Mouse (Mus musculus): ENCODE results near the gene Styk1.
"Not testable (repeated sequence)": the region's sequence is repeated elsewhere in the genome, so short reads cannot be mapped to it uniquely, and the experiment has no call there.

Styk1 gene

DNA sequence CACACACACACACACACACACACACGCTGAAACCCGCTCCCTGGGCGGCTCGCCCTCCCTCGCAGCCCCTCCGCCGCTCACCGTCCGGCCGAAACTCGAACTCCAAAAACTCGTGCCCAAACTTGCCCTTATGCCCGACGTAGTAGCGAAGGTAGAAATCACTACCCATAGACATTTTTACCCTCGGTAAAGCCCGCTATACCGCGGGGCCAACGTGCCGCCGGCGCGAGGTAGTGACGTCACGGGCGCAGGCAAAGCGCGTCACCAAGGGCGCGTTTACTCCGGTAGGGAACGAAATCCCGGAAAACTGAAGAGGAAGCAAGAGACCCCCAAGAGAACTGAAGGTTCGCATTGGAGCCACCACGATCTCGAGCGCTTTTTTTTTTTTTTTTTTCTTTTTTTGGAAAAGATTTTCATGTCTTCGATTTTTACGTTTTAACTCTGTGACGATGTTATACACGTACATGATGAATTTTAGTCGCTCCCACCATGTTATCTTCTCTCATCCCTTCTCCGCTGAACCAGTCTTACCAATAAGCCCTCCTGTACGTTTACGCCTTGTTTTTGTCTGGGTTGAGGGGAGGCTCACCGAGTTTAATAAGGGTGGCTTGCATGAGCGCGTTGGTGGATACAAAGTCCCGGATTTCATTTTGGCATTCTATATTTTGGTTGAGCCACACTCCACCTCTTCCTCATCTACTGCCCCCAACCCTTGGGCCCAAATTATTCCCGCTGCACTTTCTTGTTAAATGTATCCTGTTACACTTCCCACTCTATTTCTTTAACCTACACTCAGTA is 60.2 kb downstream of the Styk1 start, which contains the start of gene Magohb:
Gene Magohb (minus strand): TSS at position 254 of the 798 bp plus-strand sequence.
- DNase-seq (ENCODE audit: extremely low read depth, low read depth), result no peak

DNA sequence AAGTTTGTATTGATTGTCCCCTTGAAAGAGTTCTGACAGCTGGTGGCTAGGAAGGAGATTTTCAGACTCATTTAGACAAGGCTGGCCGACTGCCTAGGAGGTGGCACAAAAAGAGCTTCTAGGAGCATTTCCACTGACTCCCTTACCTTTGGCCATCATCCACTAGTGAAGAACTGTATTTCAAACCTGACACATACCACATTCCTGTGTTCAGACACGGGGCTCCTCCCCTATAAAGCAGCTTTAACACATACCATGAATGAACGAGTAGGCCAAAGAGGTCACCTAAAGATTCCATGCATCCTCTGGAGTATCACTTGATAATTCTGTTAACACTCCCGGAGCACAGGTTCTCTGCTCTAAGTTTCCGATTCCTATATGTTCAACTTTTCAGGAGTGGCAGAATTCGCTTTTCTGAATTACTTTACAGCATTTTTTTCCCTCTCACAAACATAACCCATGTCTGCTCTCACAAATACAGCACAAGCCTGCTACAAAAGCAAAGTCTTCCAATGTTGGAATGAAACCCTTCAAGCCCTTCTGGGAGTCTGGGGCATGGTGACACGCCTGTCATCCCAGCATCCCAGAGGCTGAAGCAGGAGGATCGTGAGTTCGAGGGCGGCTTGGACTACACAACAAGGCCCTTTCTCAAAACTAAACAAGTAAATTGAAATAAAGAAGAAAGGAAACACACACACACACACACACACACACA is 61.0 kb downstream of the Styk1 start:
- DNase-seq (ENCODE audit: extremely low read depth, low read depth), result no peak

DNA sequence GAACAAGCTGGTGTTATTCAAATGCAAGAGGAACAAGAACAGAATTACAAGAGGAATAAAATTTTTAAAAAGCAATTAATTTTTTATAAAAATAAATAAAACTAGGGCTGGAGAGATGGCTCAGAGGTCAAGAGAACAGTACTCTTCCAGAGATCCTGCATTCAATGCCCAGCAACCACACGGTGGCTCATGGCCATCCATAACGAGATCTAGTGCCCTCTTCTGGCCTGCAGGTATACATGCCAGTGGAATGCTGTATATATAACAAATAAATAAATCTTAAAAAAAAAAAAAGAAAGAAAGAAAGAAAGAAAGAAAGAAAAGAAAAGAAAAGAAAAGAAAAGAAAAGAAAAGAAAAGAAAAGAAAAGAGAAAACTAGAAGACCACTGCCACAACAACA is 63.0 kb downstream of the Styk1 start:
- DNase-seq (ENCODE audit: extremely low read depth, low read depth), result no peak

DNA sequence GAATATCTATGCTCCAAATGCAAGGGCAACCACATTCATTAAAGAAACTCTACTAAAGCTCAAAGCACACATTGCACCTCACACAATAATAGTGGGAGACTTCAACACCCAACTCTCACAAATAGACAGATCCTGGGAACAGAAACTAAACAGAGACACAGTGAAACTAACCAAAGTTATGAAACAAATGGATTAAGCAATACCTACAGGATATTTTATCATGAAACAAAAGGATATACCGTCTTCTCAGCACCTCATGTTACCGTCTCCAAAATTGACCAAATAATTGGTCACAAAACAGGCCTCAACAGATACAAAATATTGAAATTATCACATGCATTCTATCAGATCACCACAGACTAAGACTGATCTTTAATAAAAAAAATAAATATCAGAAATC is 75.2 kb downstream of the Styk1 start:
- not testable (repeated sequence) for DNase-seq (ENCODE audit: extremely low read depth, low read depth)

DNA sequence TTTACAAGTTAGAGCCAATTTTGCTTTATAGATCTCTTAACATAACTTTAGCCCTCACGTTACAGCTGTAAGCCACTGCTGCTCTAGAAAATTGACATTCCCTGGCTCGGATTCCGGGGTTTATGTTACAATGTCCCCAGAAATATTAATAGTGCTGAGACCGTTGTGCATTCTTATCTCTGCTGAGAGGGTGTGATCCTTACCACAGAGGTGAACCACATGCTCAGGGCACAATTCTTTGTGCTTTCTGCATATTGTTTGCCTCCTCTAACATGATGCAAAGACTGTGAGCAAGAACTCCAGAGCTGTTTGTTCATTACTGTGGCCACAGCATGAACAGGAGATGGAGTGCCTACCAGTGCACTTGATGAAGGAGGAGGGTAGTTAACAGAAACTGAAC is 76.7 kb downstream of the Styk1 start:
- DNase-seq (ENCODE audit: extremely low read depth, low read depth), result no peak

DNA sequence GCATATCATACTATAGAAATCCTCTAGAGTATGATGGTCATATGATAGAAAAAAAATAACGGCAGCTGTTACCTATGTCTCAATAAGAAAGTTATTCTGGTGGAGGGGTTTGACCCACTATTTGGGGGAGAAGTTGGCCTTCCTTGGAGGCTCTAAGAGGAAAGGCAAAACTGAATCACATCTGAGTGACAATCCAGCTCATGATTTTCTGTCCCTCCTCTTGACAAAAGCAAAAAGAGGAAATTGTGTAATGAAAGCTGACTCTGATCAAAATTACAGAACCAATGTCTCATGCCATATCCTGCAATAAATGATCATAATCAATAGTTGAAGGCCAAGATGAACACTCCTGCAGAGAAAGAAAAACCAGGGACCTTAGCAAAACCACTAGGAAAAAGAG is 81.1 kb downstream of the Styk1 start:
- DNase-seq (ENCODE audit: extremely low read depth, low read depth), result no peak

DNA sequence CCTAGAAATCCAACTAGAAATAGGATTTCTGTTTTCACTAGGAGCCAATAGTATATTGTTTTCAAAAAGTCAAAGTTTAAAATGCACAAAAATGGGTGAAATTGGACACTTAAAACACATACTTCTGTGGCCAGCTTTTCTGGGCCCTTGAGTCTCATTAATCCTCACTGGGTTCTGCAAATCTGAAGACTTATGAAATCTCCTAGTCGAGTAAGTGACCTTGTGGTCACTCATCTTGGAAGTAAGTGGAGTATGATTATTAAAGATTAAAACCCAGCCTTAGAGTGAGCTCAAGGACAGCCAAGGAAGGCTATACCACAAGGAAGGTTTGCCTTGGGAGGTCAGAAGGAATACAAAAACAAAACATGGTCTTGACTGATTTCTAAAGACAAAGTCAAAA is 83.1 kb downstream of the Styk1 start:
- no peak for DNase-seq (ENCODE audit: extremely low read depth, low read depth)

DNA sequence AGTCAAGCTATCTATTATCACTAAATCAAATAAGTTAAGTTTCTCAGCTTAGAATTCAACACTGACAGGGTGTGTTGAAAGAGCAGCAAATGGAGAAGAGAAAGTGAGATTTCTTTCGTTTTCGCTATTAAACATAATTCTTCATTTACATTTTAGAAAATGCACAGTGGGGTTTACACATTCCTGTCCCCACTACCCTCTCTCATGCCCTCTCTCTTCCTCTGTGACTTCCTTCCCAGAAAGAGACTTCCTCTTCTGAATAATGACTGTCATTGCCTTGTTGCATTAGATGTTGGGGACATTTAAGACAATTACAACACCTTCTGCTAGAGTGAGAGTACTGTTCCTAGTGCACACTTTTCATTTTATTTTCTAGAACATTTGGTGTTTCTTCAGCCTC is 83.8 kb downstream of the Styk1 start:
- DNase-seq (ENCODE audit: extremely low read depth, low read depth), result no peak

DNA sequence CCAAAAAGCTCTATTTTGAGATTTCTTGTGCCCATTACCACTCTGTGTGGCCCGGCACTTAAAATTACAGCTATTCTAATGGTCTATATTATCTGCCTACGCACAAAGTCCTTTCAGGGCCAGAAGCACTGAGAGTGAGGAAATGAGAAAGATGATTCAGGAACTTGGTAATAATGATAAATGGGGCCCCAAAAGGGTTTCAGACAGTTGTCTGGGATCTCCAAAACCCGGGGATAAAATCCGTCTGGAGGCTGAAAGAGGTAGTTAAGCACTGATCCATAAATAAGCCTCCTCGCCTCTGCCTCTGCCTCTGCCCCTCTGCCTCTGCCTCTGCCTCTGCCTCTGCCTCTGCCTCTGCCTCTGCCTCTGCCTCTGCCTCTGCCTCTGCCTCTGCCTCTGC is 89.2 kb downstream of the Styk1 start:
- no peak for DNase-seq (ENCODE audit: extremely low read depth, low read depth)

DNA sequence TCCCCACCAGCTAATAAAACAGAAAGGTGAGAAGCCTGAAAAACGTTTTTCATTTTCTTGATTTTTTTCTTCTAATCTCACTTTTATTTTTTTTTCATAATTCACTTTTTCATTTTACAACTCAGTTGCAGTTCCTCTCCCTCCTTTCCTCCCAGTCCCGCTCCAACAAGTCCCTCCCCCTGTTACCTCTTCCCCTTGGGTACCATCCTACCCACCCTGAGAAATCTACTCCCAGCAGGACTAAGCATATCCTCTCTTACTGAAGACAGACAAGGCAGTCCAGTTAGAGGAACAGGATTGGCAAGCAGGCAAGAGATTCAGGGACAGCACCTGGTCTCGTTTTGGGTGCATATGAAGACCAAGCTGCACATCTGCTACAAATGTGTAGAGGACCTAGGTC is 90.6 kb downstream of the Styk1 start:
- no peak for DNase-seq (ENCODE audit: extremely low read depth, low read depth)

DNA sequence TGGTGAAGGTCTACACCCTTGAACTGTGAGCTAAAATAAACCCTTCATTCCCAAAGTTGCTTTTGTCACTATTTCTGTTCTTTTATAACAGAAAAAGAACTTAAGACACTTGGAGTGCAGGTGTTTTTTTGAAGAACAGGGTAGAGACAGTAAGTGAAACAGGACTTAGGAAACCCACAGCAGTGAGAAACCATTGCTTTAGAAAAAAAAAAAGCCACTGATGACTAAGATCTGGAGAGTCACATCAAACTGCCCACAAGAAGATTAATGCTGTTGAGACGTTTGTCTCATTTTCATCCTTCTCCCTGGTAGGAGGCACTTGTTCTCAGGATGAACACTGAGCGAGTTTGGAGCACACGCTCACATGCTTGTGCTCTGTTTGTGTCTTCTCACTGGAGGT is 91.4 kb downstream of the Styk1 start:
- no peak for DNase-seq (ENCODE audit: extremely low read depth, low read depth)

Measured in MEL-GATA-1-ER (cell line).